Mouse (Mus musculus) myocyte (in vitro differentiated cells): ENCODE results near the gene Ptprc. TPM values are rescaled to one million over a fixed set of nuclear protein-coding genes. Genes with fewer than 3 reads are reported as not detected.

Experiments
- H3K27me3 ChIP-seq: one replicate; pipeline ENCODE4 v1.6.1; 2011; ENCODE audit not compliant: control insufficient read depth, insufficient read depth, insufficient read length
- H3K36me3 ChIP-seq: one replicate; pipeline ENCODE4 v1.6.1; 2011; ENCODE audit not compliant: control insufficient read depth, insufficient read depth
- H3K4me2 ChIP-seq: one replicate; pipeline ENCODE4 v1.6.1; 2011; ENCODE audit warnings: low read depth, control low read depth
- H3K4me3 ChIP-seq: one replicate; pipeline ENCODE4 v1.5.1; 2011; ENCODE audit warnings: mild to moderate bottlenecking, control low read depth, moderate library complexity
- H3K79me2 ChIP-seq: one replicate; pipeline ENCODE4 v1.6.1; 2011; ENCODE audit not compliant: control insufficient read depth, insufficient read depth
- H3ac ChIP-seq: one replicate; pipeline ENCODE4 v1.6.1; 2011; ENCODE audit not compliant: control insufficient read depth, insufficient read length
- CEBPB ChIP-seq: IDR thresholded peaks from 2 replicates; pipeline ENCODE4 v1.6.1; 2011; ENCODE audit warnings: mild to moderate bottlenecking, moderate library complexity; ENCODE audit not compliant: poor library complexity, insufficient read depth, severe bottlenecking
- E2F4 ChIP-seq: IDR thresholded peaks from one replicate; pipeline ENCODE4 v1.6.1; 2011; ENCODE audit warnings: mild to moderate bottlenecking, control low read depth, moderate library complexity; ENCODE audit not compliant: insufficient read depth
- MAX ChIP-seq: IDR thresholded peaks from one replicate; pipeline ENCODE4 v1.6.1; 2011; ENCODE audit warnings: low read depth, mild to moderate bottlenecking, control low read depth
- MYOD1 ChIP-seq, 3 experiments: IDR thresholded peaks; one replicate each; pipeline ENCODE4 v1.6.1; 2011; ENCODE audit warnings: control low read depth in 2 of 3, low read depth in 2 of 3, mild to moderate bottlenecking in 2 of 3, moderate library complexity in 1 of 3; ENCODE audit not compliant: insufficient read length in 2 of 3, control insufficient read depth in 1 of 3
- MYOG ChIP-seq, 3 experiments: IDR thresholded peaks; one replicate each; pipeline ENCODE4 v1.6.1; 2011; ENCODE audit warnings: control low read depth in 2 of 3, low read depth in 2 of 3, mild to moderate bottlenecking in 2 of 3; ENCODE audit not compliant: insufficient read length in 2 of 3, control insufficient read depth in 1 of 3, insufficient read depth in 1 of 3
- POLR2A ChIP-seq: IDR thresholded peaks from one replicate; pipeline ENCODE4 v1.6.1; 2011; ENCODE audit warnings: low read depth, mild to moderate bottlenecking, control low read depth, moderate library complexity; ENCODE audit not compliant: insufficient read length
- POLR2AphosphoS2 ChIP-seq: IDR thresholded peaks from one replicate; pipeline ENCODE4 v1.6.1; 2011; ENCODE audit warnings: low read depth, control low read depth; ENCODE audit not compliant: insufficient read length
- REST ChIP-seq: IDR thresholded peaks from one replicate; pipeline ENCODE4 v1.6.1; 2011; ENCODE audit warnings: mild to moderate bottlenecking, control low read depth, moderate library complexity; ENCODE audit not compliant: insufficient read depth, insufficient read length
- SRF ChIP-seq: IDR thresholded peaks from one replicate; pipeline ENCODE4 v1.6.1; 2011; ENCODE audit warnings: low read depth; ENCODE audit not compliant: control insufficient read depth, insufficient read length
- TCF12 ChIP-seq: IDR thresholded peaks from one replicate; pipeline ENCODE4 v1.6.1; 2011; ENCODE audit warnings: mild to moderate bottlenecking, control low read depth; ENCODE audit not compliant: poor library complexity, insufficient read depth, severe bottlenecking
- TCF3 ChIP-seq: IDR thresholded peaks from one replicate; pipeline ENCODE4 v1.6.1; 2011; ENCODE audit warnings: low read depth, control low read depth; ENCODE audit not compliant: insufficient read length
- USF1 ChIP-seq: IDR thresholded peaks from one replicate; pipeline ENCODE4 v1.6.1; 2011; ENCODE audit warnings: low read depth, mild to moderate bottlenecking, control low read depth, moderate library complexity
- polyA plus RNA-seq: library from polyadenylated mRNA; unstranded; fragments of >200 nt; fragmentation: generic; extraction: Trizol; gene quantifications from one replicate; pipeline ENCODE4 v1.2.1, GENCODE M21; 2012; ENCODE audit warnings: missing spikeins

The Ptprc gene
- polyA plus RNA-seq, 1 experiment, result not detected

DNA sequence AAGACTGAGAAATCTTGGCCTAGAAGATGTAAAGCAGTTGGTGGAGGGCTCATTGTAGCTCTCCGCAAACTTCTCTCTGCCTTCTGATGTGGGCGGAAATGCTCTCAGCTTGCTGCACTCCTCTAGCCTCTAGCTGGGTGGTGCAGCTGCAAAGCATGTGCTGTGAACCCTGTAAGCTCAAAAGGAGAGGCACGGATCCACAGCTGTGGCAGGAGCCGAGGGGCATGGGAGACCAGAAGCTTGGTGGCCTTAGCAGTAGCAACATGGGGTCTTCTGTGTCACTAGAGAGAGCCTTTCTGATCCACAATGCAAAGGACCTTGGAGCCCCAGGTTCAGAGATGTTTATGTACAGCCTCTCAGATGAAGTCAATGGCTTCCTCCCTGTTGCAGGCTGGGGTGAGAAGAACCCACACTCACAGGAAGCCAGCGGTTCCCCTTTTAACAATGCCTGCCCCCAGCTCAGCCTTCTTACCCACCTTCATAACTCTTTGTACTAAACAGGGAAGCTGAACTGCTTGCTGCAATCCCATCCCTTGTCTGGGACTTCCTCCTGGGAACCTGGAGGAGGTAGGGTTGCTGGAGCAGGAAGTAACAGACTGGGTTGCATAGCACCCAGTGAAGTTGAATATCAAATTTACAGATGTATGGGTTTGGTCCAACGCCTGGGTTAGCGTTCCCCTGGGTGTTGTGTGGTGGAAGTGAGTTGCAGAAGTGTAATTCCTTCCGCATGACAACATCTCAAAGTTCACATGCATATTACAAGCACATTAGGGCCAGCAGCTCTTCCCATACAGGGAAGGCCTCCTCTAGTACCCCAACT lies 16.4 kb upstream of the Ptprc start:
- Histone ChIP-seq H3K36me3 (no peaks in the 10 kb centered on the region), H3K79me2 (no peaks in the 10 kb centered on the region), H3K27me3 (no peaks in the 10 kb centered on the region), H3K4me2 (no peak overlapping the region), H3ac (no peak overlapping the region), H3K4me3 (no peak overlapping the region)
- TF ChIP-seq MYOD1 (IDR thresholded peaks at IDR 0.05; ENCODE audit: control insufficient read depth in 1 of 3, insufficient read length in 2 of 3, low read depth in 2 of 3), result no peak
- TF ChIP-seq MAX, result no peak
- TF ChIP-seq USF1, result no peak
- TF ChIP-seq REST, result no peak

DNA sequence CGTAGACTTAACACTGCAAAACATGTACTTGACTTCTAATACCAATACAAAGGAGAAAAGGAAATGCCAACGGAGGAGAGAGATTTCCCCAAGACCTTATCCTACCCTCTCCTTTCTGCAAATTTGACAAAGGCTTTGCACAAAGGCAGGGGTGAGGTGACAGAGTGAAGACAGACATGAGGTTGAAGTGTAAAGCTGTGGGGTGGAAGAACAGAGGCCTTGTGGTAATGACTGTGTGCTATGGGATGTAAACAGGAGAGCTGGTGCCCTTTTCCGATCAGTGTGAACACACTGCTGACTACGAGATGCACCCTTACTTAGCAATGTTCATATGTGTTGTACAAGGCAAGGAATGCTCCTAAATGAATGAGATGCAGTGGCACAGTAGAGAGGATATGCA lies 12.6 kb upstream of the Ptprc start:
- Histone ChIP-seq H3K36me3 (no peaks in the 10 kb centered on the region), H3ac (no peak overlapping the region), H3K4me2 (no peak overlapping the region), H3K4me3 (no peak overlapping the region), H3K27me3 (no peaks in the 10 kb centered on the region), H3K79me2 (no peaks in the 10 kb centered on the region)
- TF ChIP-seq MYOD1 (IDR thresholded peaks at IDR 0.05; ENCODE audit: control insufficient read depth in 1 of 3, insufficient read length in 2 of 3, low read depth in 2 of 3) (no peak), TCF12 (no peak), REST (no peak), USF1 (no peak), MAX (no peak), CEBPB (no peak), MYOG (IDR thresholded peaks at IDR 0.05; ENCODE audit: control insufficient read depth in 1 of 3, insufficient read depth in 1 of 3, insufficient read length in 2 of 3, low read depth in 2 of 3) (no peak), E2F4 (no peak), TCF3 (no peak), POLR2AphosphoS2 (no peak), SRF (no peak), POLR2A (no peak)

DNA sequence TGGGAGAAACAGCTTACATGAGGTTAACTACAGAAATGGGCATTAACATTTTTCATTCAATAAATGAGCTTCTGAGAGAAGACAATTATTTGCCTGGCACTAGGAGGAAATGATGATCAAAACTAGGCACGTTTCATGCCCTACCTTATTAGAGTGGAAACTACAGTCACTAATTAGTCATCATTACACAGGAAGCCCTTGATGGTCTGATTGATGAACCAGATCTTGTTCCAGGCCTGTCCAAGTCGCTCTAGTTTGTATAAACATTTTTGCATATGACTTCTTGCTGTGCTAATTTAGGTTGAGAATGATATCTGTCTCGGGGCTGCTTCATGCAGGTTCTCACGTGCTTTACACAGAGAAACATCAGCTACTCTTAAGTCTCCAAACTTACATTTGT lies 10.4 kb upstream of the Ptprc start:
- no peak overlapping the region for H3ac ChIP-seq
- no peak overlapping the region for H3K4me2 ChIP-seq
- H3K79me2 ChIP-seq, result no peaks in the 10 kb centered on the region
- no peaks in the 10 kb centered on the region for H3K36me3 ChIP-seq
- H3K27me3 ChIP-seq, result no peaks in the 10 kb centered on the region
- no peak overlapping the region for H3K4me3 ChIP-seq
- TF ChIP-seq TCF3 (no peak), USF1 (no peak), MYOD1 (IDR thresholded peaks at IDR 0.05; ENCODE audit: control insufficient read depth in 1 of 3, insufficient read length in 2 of 3, low read depth in 2 of 3) (no peak), POLR2AphosphoS2 (no peak)

DNA sequence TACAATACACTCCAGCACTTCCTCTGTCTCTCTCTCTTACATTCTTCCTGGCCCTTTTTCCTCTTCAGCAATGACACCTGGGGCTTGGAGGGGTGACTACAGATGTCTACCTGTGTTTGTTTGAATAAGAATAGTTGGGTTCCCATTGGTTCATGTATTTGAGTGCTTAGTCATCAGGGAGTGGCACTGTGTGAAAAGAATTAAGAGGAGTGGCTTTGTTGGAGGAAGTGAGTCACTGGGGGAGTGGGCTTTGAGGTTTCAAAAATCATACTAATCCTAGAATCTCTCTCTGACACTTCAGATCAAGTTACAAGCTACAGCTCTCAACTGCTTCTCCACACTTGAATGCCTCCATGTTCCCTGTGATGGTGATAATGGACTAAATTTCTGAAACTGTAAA lies 4.6 kb upstream of the Ptprc start:
- Histone ChIP-seq H3K36me3 (no peaks in the 10 kb centered on the region), H3K4me2 (no peak overlapping the region), H3K79me2 (no peaks in the 10 kb centered on the region), H3K27me3 (no peaks in the 10 kb centered on the region), H3K4me3 (no peak overlapping the region), H3ac (no peak overlapping the region)
- no peak for TF ChIP-seq POLR2AphosphoS2
- no peak for TF ChIP-seq CEBPB
- TF ChIP-seq USF1, result no peak
- no peak for TF ChIP-seq TCF3
- no peak for TF ChIP-seq REST
- no peak for TF ChIP-seq TCF12
- TF ChIP-seq MAX, result no peak
- no peak for TF ChIP-seq SRF

DNA sequence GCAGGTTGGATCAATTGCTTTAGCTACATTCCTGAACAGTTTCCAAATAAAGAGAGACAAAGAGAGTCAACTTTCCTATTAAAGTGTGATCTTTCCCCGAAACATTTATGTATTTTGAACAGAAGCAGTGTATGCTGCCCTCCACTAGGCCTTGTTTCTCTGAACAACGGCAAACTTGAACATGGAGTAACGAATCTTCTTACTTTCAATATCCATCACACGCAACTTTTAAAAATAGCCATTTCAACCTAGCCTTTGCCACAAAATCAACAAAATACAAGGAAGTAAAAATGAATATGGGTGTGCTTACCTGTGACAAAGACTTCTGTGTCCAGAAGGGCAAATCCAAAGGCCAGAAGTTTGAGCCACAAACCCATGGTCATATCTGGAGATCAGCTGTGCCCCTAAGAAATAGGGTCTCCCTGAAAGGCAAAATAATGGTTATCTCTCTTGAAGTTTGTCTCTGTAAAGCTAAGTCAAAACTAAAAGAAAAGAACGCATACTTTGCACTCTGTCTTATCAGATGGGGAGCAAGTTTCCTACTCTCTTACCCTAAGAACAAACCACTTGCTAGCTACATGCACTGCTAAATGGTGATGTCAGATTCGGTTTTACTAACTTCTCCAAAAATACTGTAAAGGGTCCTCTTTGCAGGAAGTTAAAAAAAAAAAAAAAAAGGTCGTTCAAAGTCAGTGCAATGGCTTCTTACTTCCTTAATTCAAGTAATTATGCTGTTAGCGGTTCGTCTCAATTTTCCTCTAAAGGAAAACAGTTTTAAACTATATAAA lies 609 bp downstream of the Ptprc start:
- no peaks in the 10 kb centered on the region for H3K36me3 ChIP-seq
- no peaks in the 10 kb centered on the region for H3K27me3 ChIP-seq
- no peak overlapping the region for H3K4me3 ChIP-seq
- no peak for TF ChIP-seq POLR2A
- TF ChIP-seq MAX, result no peak
- no peak for TF ChIP-seq CEBPB
- no peak for TF ChIP-seq REST
- TF ChIP-seq USF1, result no peak
- no peak for TF ChIP-seq SRF
- TF ChIP-seq E2F4, result no peak
- TF ChIP-seq MYOG (IDR thresholded peaks at IDR 0.05; ENCODE audit: control insufficient read depth in 1 of 3, insufficient read depth in 1 of 3, insufficient read length in 2 of 3, low read depth in 2 of 3), result no peak
- no peak overlapping the region for H3K4me2 ChIP-seq
- no peaks in the 10 kb centered on the region for H3K79me2 ChIP-seq
- no peak overlapping the region for H3ac ChIP-seq
